In genomic region chr7:78994134-78994533, GRCm38 (mm10) we compare ENCODE assay signal across 22 mouse cellular contexts. TPM values are rescaled to one million over a fixed set of nuclear protein-coding genes. Genes with fewer than 3 reads are reported as not detected.
"Had no signal": no experiment of that assay in that cellular context is flagged by ENCODE, and none has a peak within 500 bp of the region (broad histone marks: within the 10 kb centered on the region; RNA-seq: fewer than 3 reads in every experiment).

No protein-coding gene starts in this region.

- H3K9ac ChIP-seq: lung, embryonic 15.5 days; midbrain, embryonic 13.5 days; midbrain, embryonic 15.5 days; neural tube, embryonic 13.5 days; neural tube, embryonic 15.5 days had no signal

- H3K4me3 ChIP-seq: lung, embryonic 15.5 days; megakaryocyte, embryonic 14.5 days; midbrain, embryonic 13.5 days; midbrain, embryonic 15.5 days; neural tube, embryonic 13.5 days; neural tube, embryonic 15.5 days had no signal

- H3K27ac ChIP-seq: lung, embryonic 15.5 days; macrophage; midbrain, embryonic 13.5 days; midbrain, embryonic 15.5 days; neural tube, embryonic 13.5 days; neural tube, embryonic 15.5 days had no signal

- H3K36me3 ChIP-seq: lung, embryonic 15.5 days; midbrain, embryonic 13.5 days; midbrain, embryonic 15.5 days; neural tube, embryonic 13.5 days; neural tube, embryonic 15.5 days had no signal

- H3K27me3 ChIP-seq: midbrain, embryonic 15.5 days; neural tube, embryonic 15.5 days had no signal

- H3K9me3 ChIP-seq: lung, embryonic 15.5 days; megakaryocyte, embryonic 14.5 days; midbrain, embryonic 13.5 days; midbrain, embryonic 15.5 days; neural tube, embryonic 13.5 days; neural tube, embryonic 15.5 days had no signal

- DNase-seq: lung, adult 2 months; lung, postnatal 14 days; lung, postnatal 36 days; retina, postnatal 1 day; right cerebral cortex, adult 18-20 months; right cerebral cortex, postnatal 25 days; right cerebral cortex, postnatal 4 days; spleen, adult 18-20 months; thymus, adult 18-20 months; thymus, postnatal 14 days; thymus, postnatal 36 days had no signal

RNA-seq across cellular contexts. Expression of gene Acan, which starts 59.1 kb away (rescaled TPM):
- total RNA-seq: megakaryocyte progenitor cell, adult 5-6 weeks; monocyte, adult 5-6 weeks had no signal
- polyA plus RNA-seq: macrophage; midbrain, embryonic 11.5 days; small intestine, adult 2 months had no signal
